Mouse (Mus musculus) CH12.LX (cell line): ENCODE data around the gene Rph3al. TPM values are rescaled to one million over a fixed set of nuclear protein-coding genes. Genes with fewer than 3 reads are reported as not detected.

ENCODE experiments used
- DNase-seq: peaks from one replicate; pipeline ENCODE4 v3.0.0-alpha.2; 2013; ENCODE audit errors: extremely low read depth
- H3K27ac ChIP-seq: 2 replicates; pipeline ENCODE4 v1.5.1; 2012; ENCODE audit warnings: low read depth, mild to moderate bottlenecking, control low read depth, moderate library complexity; ENCODE audit not compliant: insufficient read depth
- H3K27me3 ChIP-seq: replicated peaks from 2 replicates; pipeline ENCODE3; 2012; ENCODE audit warnings: inconsistent platforms
- H3K36me3 ChIP-seq, 2 experiments: replicated peaks in 1 of 2; 2 replicates each; pipeline versions ENCODE3 to v1.6.1; 2012; ENCODE audit warnings: inconsistent platforms in 1 of 2, low read length in 1 of 2, mild to moderate bottlenecking in 1 of 2, mixed read lengths in 1 of 2, moderate library complexity in 1 of 2; ENCODE audit not compliant: control insufficient read depth in 1 of 2, insufficient read depth in 1 of 2
- H3K4me1 ChIP-seq, 2 experiments: 2 replicates each; pipeline ENCODE4 v1.6.1; 2012; ENCODE audit warnings: inconsistent platforms in 1 of 2, moderate library complexity in 1 of 2; ENCODE audit not compliant: insufficient read depth in 2 of 2, control insufficient read depth in 1 of 2
- H3K4me2 ChIP-seq: 2 replicates; pipeline ENCODE4 v1.6.1; 2012; ENCODE audit warnings: low read depth, mild to moderate bottlenecking, control low read depth; ENCODE audit not compliant: poor library complexity, insufficient read depth, severe bottlenecking
- H3K4me3 ChIP-seq, 3 experiments: fragments of 150-350 bp in 1 of 3; sonication (generic) in 1 of 3; replicated peaks in 1 of 3; 2 replicates each; pipeline versions ENCODE3 to v1.5.1; 2011 to 2012; ENCODE audit warnings: low read depth in 2 of 3, low read length in 2 of 3, mild to moderate bottlenecking in 2 of 3, moderate library complexity in 2 of 3, control low read depth in 1 of 3, improper control_type of control experiment in 1 of 3, inconsistent platforms in 1 of 3, mixed read lengths in 1 of 3; ENCODE audit not compliant: poor library complexity in 1 of 3
- H3K79me2 ChIP-seq: replicated peaks from 2 replicates; pipeline ENCODE4 v1.6.1; 2012; ENCODE audit warnings: mild to moderate bottlenecking, moderate library complexity; ENCODE audit not compliant: control insufficient read depth, poor library complexity, insufficient read depth, severe bottlenecking; ENCODE audit errors: extremely low read depth
- H3K9ac ChIP-seq: 2 replicates; pipeline ENCODE4 v1.6.1; 2012; ENCODE audit warnings: low read depth, mild to moderate bottlenecking, control low read depth, moderate library complexity; ENCODE audit not compliant: insufficient read depth
- H3K9me3 ChIP-seq: replicated peaks from 2 replicates; pipeline ENCODE3; 2012; ENCODE audit warnings: low read length, inconsistent platforms, mixed read lengths
- BHLHE40 ChIP-seq: IDR thresholded peaks from 2 replicates; pipeline ENCODE4 v1.6.1; 2011; ENCODE audit warnings: mild to moderate bottlenecking, low read depth, low read length, improper control_type of control experiment
- CTCF ChIP-seq, 2 experiments: IDR thresholded peaks in 1 of 2; conservative IDR thresholded peaks in 1 of 2; 2 replicates each; pipeline ENCODE4 v1.5.1; 2011 to 2012; ENCODE audit warnings: low read depth in 2 of 2, low read length in 2 of 2, improper control_type of control experiment in 1 of 2, inconsistent platforms in 1 of 2, mild to moderate bottlenecking in 1 of 2, moderate library complexity in 1 of 2
- ELF1 ChIP-seq: IDR thresholded peaks from 2 replicates; pipeline ENCODE4 v1.6.1; 2014; ENCODE audit warnings: low read depth, mild to moderate bottlenecking, inconsistent platforms, low read length, improper control_type of control experiment
- EP300 ChIP-seq: IDR thresholded peaks from 2 replicates; pipeline ENCODE4 v1.6.1; 2011; ENCODE audit warnings: low read length, improper control_type of control experiment
- ETS1 ChIP-seq: conservative IDR thresholded peaks from 2 replicates; pipeline ENCODE4 v1.6.1; 2012; ENCODE audit warnings: low read depth, mild to moderate bottlenecking, inconsistent platforms, low read length, improper control_type of control experiment, moderate library complexity
- HCFC1 ChIP-seq: IDR thresholded peaks from 2 replicates; pipeline ENCODE4 v1.6.1; 2012; ENCODE audit warnings: low read depth, mild to moderate bottlenecking, inconsistent platforms, low read length, improper control_type of control experiment
- IRF4 ChIP-seq: IDR thresholded peaks from 2 replicates; pipeline ENCODE4 v1.6.1; 2014; ENCODE audit warnings: low read depth, mild to moderate bottlenecking, inconsistent platforms, low read length, improper control_type of control experiment
- MAFK ChIP-seq: IDR thresholded peaks from 2 replicates; pipeline ENCODE4 v1.6.1; 2011; ENCODE audit warnings: low read length, improper control_type of control experiment; ENCODE audit not compliant: insufficient replicate concordance
- MAZ ChIP-seq: IDR thresholded peaks from 2 replicates; pipeline ENCODE4 v1.6.1; 2012; ENCODE audit warnings: low read depth, mild to moderate bottlenecking, inconsistent platforms, low read length, improper control_type of control experiment, moderate library complexity
- MYC ChIP-seq: IDR thresholded peaks from 2 replicates; pipeline ENCODE4 v1.6.1; 2011; ENCODE audit warnings: low read depth, mild to moderate bottlenecking, improper control_type of control experiment, low read length
- NELFE ChIP-seq: IDR thresholded peaks from 2 replicates; pipeline ENCODE4 v1.6.1; 2011; ENCODE audit warnings: low read depth, low read length, improper control_type of control experiment
- NRF1 ChIP-seq: IDR thresholded peaks from 2 replicates; pipeline ENCODE4 v1.6.1; 2014; ENCODE audit warnings: low read depth, mild to moderate bottlenecking, inconsistent platforms, low read length, improper control_type of control experiment, moderate library complexity
- PAX5 ChIP-seq: IDR thresholded peaks from 2 replicates; pipeline ENCODE4 v1.6.1; 2012; ENCODE audit warnings: low read length, inconsistent platforms, mixed read lengths
- POLR2AphosphoS2 ChIP-seq: IDR thresholded peaks from 2 replicates; pipeline ENCODE4 v1.6.1; 2011; ENCODE audit warnings: low read depth, low read length, improper control_type of control experiment
- RAD21 ChIP-seq: IDR thresholded peaks from 2 replicates; pipeline ENCODE4 v1.6.1; 2011; ENCODE audit warnings: low read depth, mild to moderate bottlenecking, low read length, improper control_type of control experiment, moderate library complexity
- SIN3A ChIP-seq: IDR thresholded peaks from 2 replicates; pipeline ENCODE4 v1.6.1; 2012; ENCODE audit warnings: low read length, improper control_type of control experiment, inconsistent platforms
- SMC3 ChIP-seq: IDR thresholded peaks from 2 replicates; pipeline ENCODE4 v1.6.1; 2011; ENCODE audit warnings: low read depth, low read length, improper control_type of control experiment
- TBP ChIP-seq: conservative IDR thresholded peaks from 2 replicates; pipeline ENCODE4 v1.6.1; 2011; ENCODE audit warnings: low read depth, low read length, improper control_type of control experiment
- USF2 ChIP-seq: conservative IDR thresholded peaks from 2 replicates; pipeline ENCODE4 v1.6.1; 2011; ENCODE audit warnings: low read depth, low read length, improper control_type of control experiment
- ZC3H11A ChIP-seq: IDR thresholded peaks from 2 replicates; pipeline ENCODE4 v1.6.1; 2012; ENCODE audit warnings: low read depth, mild to moderate bottlenecking, inconsistent platforms, low read length, improper control_type of control experiment
- dilution Hi-C: fragments of 300-500 bp; cut with MboI; formaldehyde crosslinking; loops from 2 replicates; pipeline ENCODE4 v1.14.3; 2020; ENCODE audit warnings: low sequenced_read_pairs; ENCODE audit not compliant: extremely low pct_unique_long_range_greater_than_20kb, extremely low pct_ligation_motif_present
- in situ Hi-C: fragments of 300-500 bp; cut with MboI; formaldehyde crosslinking; loops from 3 replicates; pipeline ENCODE4 v1.14.3; 2019; ENCODE audit warnings: low sequenced_read_pairs, low pct_ligation_motif_present, low pct_unique_long_range_greater_than_20kb, mixed read lengths
- polyA plus RNA-seq: library from polyadenylated mRNA; unstranded; fragments of >175 nt; gene quantifications from 2 replicates; pipeline ENCODE4 v1.2.1, GENCODE M21; 2012; ENCODE audit warnings: low read depth; ENCODE audit not compliant: insufficient read length
- total RNA-seq, 2 experiments: library from RNA; depleted of rRNA; stranded (reverse); fragments of 300-350 nt in 1 of 2; fragments of >200 nt in 1 of 2; gene quantifications; 2 replicates each; pipeline ENCODE4 v1.2.3; 2012 to 2014

Rph3al gene
- total and polyA plus RNA-seq, 3 experiments, result 0.34 to 0.39 TPM; not detected in 1

GRCm38 (mm10) chr11:75930208-75930607, 8.0 kb downstream of the Rph3al start:
- no peaks in the 10 kb centered on the region for H3K9me3 ChIP-seq
- DNase-seq, result peak; percentile 20
- no peak overlapping the region for H3K27ac ChIP-seq
- TF ChIP-seq EP300 (peak; percentile 57; the same call in 1 of the 2 replicates), SIN3A (peak; percentile 38; the same call in 1 of the 2 replicates), ELF1 (no peak), PAX5 (no peak), SMC3 (no peak), TBP (0 out of 2 replicates have a peak, but pooled peaks have one; percentile 13), BHLHE40 (0 out of 2 replicates have a peak, but pooled peaks have one; percentile 37), ETS1 (0 out of 2 replicates have a peak, but pooled peaks have one; percentile 15), ZC3H11A (no peak), HCFC1 (no peak), MAFK (0 out of 2 replicates have a peak, but pooled peaks have one; percentile 5), NELFE (no peak), NRF1 (no peak), IRF4 (peak; percentile 53; the same call in 1 of the 2 replicates)
- no peaks in the 10 kb centered on the region for H3K79me2 ChIP-seq
- dilution Hi-C loops, result no loop called here
- peak overlapping the region; percentile 76 for H3K4me2 ChIP-seq
- H3K36me3 ChIP-seq, result no peaks in the 10 kb centered on the region
- H3K4me1 ChIP-seq, result peaks cover 0 to 35% of the 10 kb centered on the region in 2 experiments; a peak in 3 of 4 replicates
- H3K4me3 ChIP-seq, result peak overlapping the region in 1 of 3 experiments; percentile 8
- peaks cover 7% of the 10 kb centered on the region for H3K27me3 ChIP-seq
- in situ Hi-C loops, result no loop called here
- 0 out of 2 replicates have a peak overlapping the region, but pooled peaks have one; percentile 2 for H3K9ac ChIP-seq

GRCm38 (mm10) chr11:75927881-75928280, 10.3 kb downstream of the Rph3al start:
- Histone ChIP-seq H3K9ac (no peak overlapping the region), H3K27me3 (peaks cover 7% of the 10 kb centered on the region)

More at GRCm38 (mm10) chr11:75927881-75928280, 10.3 kb downstream of the Rph3al start:
- in situ Hi-C loops, result no loop called here
- no peaks in the 10 kb centered on the region for H3K9me3 ChIP-seq
- TF ChIP-seq MYC, result no peak
- TF ChIP-seq RAD21, result no peak
- no peak for TF ChIP-seq EP300
- TF ChIP-seq POLR2AphosphoS2, result no peak
- TF ChIP-seq USF2, result no peak
- TF ChIP-seq MAZ, result no peak
- no peak for TF ChIP-seq CTCF (conservative IDR thresholded peaks at IDR 0.05 in 1 of 2, IDR thresholded peaks at IDR 0.05 in 1 of 2; ENCODE audit: low read depth in 2 of 2, low read length in 2 of 2)
- no peak for TF ChIP-seq BHLHE40
- TF ChIP-seq ETS1, result no peak
- no peak for TF ChIP-seq NELFE
- peaks cover 0 to 37% of the 10 kb centered on the region in 2 experiments; a peak in 3 of 4 replicates for H3K4me1 ChIP-seq
- no peak overlapping the region for H3K4me2 ChIP-seq
- no peak overlapping the region for H3K27ac ChIP-seq
- dilution Hi-C loops, result no loop called here
- no peak for DNase-seq
- no peaks in the 10 kb centered on the region for H3K79me2 ChIP-seq
- H3K4me3 ChIP-seq, result no peak overlapping the region
- H3K36me3 ChIP-seq, result no peaks in the 10 kb centered on the region
